Mouse (Mus musculus): ENCODE results near the gene Islr2. TPM values are rescaled to one million over a fixed set of nuclear protein-coding genes. Genes with fewer than 3 reads are reported as not detected.
A peak's percentile ranks its signal among the peaks of the same experiment; 100 is the strongest.

Gene Islr2
- total RNA-seq, 2 experiments from 2014 or later: 86.1 to 99.6 TPM

DNA sequence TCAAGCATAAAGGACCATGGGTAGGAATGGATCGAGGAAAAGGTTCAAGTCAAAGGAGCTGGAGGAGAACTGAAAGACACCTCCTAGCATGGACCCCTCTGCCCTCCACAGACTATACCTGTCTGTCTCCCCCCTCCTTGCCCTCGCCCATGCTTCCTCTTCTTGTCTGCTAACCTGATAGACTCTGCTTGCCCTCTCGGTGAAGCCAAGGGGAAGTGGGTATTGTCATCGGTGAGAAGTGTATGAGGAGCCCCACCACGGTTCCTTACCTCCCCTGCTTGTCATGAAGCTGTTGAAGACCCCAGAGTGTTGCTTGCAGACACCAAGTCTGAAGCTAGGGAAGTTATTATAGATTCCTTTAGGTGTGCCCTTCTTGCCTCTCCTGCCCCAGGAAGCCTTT, 43.8 kb downstream of the Islr2 start:
- no peak for DNase-seq (ENCODE audit: low spot score in 2 of 2)
- intact Hi-C loops (cut with DNase I): no loop called here

DNA sequence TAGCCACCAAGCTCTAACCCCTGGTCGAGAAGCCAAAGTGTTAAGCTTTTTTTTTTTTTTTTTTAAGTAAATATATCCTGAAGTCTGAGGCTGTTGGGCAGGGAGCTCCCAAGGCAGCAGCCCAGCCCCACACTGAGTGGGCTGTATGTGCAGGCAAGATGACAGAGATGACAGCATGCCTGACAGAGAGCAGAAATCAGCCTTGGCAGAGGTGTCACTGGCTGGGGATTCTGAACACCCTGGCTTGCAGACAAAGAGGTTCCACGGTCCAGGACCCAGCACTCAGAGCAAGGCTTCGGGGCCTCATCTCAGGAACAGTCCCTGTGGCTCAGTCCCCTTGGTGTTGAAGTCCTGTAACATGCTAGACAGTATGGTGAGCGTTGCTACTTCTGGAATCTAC, 44.3 kb downstream of the Islr2 start:
- intact Hi-C loops (cut with DNase I): no loop called here
- peak; percentile 34 to 60 for DNase-seq (ENCODE audit: low spot score in 2 of 2)

DNA sequence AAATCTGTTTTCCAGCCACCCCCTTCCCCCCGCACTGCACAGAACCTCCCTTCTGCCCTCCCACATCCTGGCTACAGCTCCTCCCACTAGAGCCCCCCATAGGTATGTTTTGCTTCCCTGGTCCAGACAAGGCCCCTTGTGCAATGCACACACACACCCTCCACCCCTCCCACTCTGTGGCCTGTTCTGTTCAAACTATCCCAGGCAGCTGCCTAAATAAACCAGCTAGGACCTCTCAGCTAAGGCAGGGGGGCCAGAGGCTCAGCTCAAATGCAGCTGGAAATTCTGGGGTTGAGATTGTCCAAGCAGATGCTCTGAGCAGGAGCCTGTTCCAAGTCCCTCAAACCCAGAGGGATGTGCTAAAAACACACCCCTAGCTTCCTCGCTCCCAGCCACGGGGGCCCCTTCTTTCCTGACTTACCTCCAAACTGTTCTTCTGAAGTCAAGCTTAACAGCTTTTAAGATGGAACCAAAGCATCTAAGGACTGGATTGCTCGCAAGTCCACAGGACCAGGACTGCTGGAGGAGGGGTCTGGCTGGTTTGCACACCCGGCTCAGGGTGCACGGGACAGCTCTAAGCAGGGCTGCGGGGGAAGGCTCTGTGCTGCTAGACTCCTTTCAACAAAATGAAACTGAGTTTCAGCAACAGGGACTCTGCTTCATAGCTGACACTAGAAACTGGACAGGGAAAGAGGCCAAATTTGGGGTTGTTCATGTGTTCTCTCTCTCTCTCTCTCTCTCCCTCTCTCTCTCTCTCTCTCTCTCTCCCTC, 45.4 kb downstream of the Islr2 start:
- intact Hi-C loops (cut with DNase I): no loop called here
- peak in 1 of 2 experiments; percentile 29 for DNase-seq (ENCODE audit: low spot score in 2 of 2)

DNA sequence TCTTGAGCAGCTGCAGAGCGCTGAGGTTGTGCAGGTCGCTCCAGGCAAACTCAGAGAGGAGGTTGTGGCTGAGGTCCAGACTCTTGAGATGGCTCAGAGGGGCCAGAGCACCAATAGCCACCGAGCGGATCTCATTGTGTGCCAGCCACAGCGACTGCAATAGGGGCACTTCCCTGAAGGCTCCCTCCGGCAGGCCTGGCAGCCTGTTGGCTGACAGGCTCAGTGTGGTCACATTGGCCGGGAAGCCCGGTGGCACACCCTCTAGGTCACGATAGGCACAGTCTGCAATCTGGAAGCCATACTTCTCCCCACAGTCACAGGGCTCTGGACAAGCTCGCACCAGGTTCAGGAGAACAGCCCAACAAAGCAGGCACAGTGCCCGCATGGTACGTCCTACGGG, 46.3 kb downstream of the Islr2 start:
- DNase-seq (ENCODE audit: low spot score in 2 of 2): no peak
- intact Hi-C loops (cut with DNase I): no loop called here

DNA sequence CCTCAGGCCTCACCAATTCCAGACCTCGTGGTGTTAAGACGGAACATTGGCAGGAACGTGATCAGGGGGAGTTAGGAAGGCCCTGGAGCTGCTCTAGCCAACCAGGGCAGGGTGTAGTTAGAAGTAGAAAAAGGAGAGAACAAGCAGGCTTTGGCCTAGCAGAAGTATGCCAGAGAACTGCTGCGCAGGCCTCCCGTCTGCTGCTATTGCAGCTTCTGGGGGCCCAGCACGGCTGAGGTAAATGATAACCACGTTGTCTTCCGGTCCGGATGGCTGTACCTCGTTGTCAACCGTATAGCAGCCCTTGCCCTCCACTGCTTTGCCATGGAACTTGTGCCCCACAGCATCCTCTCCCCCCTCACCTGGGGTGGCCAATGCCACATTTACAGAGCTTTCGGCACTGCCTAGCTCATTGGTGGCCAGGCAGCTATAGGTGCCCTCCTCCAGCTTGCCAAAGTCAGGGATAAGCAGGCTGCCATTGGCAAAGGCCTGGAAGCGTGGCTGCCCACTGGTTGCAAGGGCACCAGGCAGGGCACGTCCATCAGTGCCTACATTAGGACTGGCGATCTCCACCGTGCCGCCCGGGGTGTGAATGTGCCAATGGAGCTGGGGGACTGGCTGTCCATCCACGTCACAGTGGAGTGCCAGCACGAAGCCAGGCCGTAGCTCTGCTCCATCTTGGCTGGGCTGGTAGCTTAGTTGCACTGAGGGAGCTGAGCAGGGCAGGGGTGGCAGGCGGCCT, 47.1 kb downstream of the Islr2 start:
- DNase-seq (ENCODE audit: low spot score in 2 of 2): no peak
- intact Hi-C loops (cut with DNase I): no loop called here

DNA sequence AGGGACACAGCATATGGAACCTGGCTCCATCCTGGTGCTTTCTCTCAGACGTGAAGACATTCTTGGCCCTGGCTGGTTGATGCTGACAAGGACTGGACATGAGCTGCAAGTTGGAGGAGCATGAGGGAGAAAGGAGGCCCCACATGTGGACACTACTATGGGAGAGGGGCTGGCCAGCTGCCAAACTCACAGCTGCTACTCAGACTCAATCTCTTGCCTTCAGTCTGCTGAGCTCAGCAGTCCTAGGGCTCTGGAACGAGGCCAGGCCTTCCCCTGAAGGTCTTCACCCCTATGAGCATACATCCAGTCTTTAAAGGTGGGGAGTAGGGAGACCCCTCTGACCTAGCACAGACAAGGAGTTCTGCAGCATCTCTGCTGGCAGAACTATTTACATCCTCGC, 48.8 kb downstream of the Islr2 start:
- intact Hi-C loops (cut with DNase I): no loop called here
- DNase-seq (ENCODE audit: low spot score in 2 of 2): peak in 1 of 2 experiments; percentile 46

GRCm38 (mm10) chr9:58153095-58153494, 51.0 kb downstream of the Islr2 start:
- DNase-seq (ENCODE audit: low spot score in 2 of 2): no peak
- intact Hi-C loops (cut with DNase I): no loop called here

DNA sequence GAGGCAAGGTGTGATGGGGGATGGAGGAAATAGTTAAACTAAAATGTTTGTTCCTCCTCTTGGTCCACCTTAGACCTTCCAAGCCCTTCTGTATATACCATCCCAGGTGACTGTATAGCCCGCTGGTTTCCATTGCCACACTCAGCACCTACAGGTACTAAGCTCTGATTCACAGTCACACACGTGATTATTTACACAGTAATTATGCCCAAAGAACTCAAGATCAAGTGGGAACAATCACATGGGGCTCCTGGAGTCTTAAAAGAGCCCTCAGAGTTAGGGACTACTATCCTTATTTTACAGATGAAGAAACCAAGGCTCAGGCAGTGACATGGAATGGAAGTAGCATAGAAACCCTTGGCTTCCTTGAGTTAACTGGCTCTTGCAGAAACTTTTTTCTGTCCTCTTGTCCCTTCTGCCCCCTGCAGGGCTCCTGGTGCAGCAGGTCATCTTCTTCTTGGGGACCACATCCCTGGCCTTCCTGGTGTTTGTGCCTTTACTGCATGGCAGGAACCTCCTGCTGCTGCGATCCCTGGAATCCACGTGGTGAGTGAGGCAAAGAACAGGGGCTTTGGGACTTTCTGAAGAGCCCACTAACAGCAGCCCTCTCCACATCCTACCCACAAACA, 53.3 kb downstream of the Islr2 start:
- no peak for DNase-seq (ENCODE audit: low spot score in 2 of 2)

GRCm38 (mm10) chr9:58148806-58149205, 55.3 kb downstream of the Islr2 start:
- no peak for DNase-seq (ENCODE audit: low spot score in 2 of 2)
- intact Hi-C loops (cut with DNase I): no loop called here

More for the DNA sequence above, 53.3 kb downstream of the Islr2 start:
- intact Hi-C loops (cut with DNase I): no loop called here

Small RNA genes lying within 50 kb of the gene (microRNA-seq; reads per million reads assigned to microRNA genes)
- gene Mir6385: 0 reads per million in 2 experiments

Other genes with a start within 250 kb of the Islr2 start
- gene Cyp11a1, start 197.9 kb downstream of the Islr2 start, total RNA-seq (2021): 1 to 10 TPM; 5.2 to 5.7 TPM
- gene Stra6, start 140.5 kb downstream of the Islr2 start, total RNA-seq (2021): 10 to 100 TPM in 1 of 2 experiments, 1 to 10 TPM in 1; 7.7 to 10.4 TPM
- 1 to 10 TPM in 1 of 2 experiments, under 1 TPM in 1; 0.42 to 1.3 TPM for gene Ccdc33, start 85.5 kb downstream of the Islr2 start, total RNA-seq (2021)
- gene Islr, start within 50 bp of the Islr2 start, total RNA-seq (2021): 10 to 100 TPM; 15.8 to 16.2 TPM
- 10 to 100 TPM; 12.2 to 13.6 TPM for gene Pml, start 45.5 kb upstream of the Islr2 start, total RNA-seq (2021)
- 10 to 100 TPM; 71.8 to 76.7 TPM for gene Stoml1, start 48.8 kb upstream of the Islr2 start, total RNA-seq (2021)
- gene Loxl1, start 108.9 kb upstream of the Islr2 start, total RNA-seq (2021): 1 to 10 TPM; 3.4 to 3.8 TPM
- gene Tbc1d21, start 166.1 kb upstream of the Islr2 start, total RNA-seq (2021): not detected